Mouse (Mus musculus): Measurements from ENCODE around the gene Slc22a20. TPM values are rescaled to one million over a fixed set of nuclear protein-coding genes. Genes with fewer than 3 reads are reported as not detected.

Gene Slc22a20
- not detected in 2 replicates for polyA plus RNA-seq (2014; fragmentation: Nextera tagmentation; extraction: Ambion mirVana)

DNA sequence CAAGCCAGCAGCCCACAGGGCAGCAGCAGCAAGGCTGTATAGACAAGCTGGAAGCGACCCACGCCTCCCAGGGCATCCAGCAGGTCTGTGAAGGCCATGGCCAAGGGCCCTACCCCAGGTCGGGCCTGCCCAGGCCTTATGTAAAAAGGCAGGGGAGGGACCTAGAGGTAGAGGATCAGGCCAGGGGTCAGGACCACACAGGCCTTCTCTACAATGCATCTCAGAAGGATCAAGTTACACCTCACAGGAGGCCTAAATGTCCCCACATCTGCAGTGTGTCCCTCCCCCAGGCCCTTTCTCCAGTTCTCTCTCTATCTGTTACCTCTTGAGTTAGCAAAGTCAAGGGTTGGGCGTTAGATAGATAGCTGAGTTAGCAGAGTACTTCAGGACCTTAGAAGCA is at the start of gene Slc22a20:
Gene Slc22a20 (minus strand): TSS at position 101 of the 400 bp plus-strand sequence.
- DNase-seq (ENCODE audit: low spot score) (no peak), ATAC-seq (replicated peaks; ENCODE audit: low FRiP score) (no peak)
- whole genome bisulfite sequencing, result 59% methylated on average over 4 of the region's 4 CpGs
- no peak within 1 kb of the TSS for H3K4me3 ChIP-seq (ENCODE audit: low read depth, low read length)
- H3K27ac ChIP-seq (ENCODE audit: low read depth, low read length), result no peak within 1 kb of the TSS
- no peak within 1 kb of the TSS for H3K4me2 ChIP-seq
- no peaks in the 10 kb centered on the region for H3K36me3 ChIP-seq (ENCODE audit: control insufficient read depth, insufficient read depth, low read length)
- H3K9ac ChIP-seq (ENCODE audit: low read depth, low read length), result no peak within 1 kb of the TSS
- no peaks in the 10 kb centered on the region for H3K27me3 ChIP-seq (replicated peaks; ENCODE audit: control insufficient read depth, insufficient read depth, low read length)
- no peaks in the 10 kb centered on the region for H3K9me3 ChIP-seq (ENCODE audit: control insufficient read depth, low read length)
- H3K4me1 ChIP-seq (replicated peaks; ENCODE audit: control insufficient read depth, insufficient read depth, low read length), result peaks cover 12% of the 10 kb centered on the region

DNA sequence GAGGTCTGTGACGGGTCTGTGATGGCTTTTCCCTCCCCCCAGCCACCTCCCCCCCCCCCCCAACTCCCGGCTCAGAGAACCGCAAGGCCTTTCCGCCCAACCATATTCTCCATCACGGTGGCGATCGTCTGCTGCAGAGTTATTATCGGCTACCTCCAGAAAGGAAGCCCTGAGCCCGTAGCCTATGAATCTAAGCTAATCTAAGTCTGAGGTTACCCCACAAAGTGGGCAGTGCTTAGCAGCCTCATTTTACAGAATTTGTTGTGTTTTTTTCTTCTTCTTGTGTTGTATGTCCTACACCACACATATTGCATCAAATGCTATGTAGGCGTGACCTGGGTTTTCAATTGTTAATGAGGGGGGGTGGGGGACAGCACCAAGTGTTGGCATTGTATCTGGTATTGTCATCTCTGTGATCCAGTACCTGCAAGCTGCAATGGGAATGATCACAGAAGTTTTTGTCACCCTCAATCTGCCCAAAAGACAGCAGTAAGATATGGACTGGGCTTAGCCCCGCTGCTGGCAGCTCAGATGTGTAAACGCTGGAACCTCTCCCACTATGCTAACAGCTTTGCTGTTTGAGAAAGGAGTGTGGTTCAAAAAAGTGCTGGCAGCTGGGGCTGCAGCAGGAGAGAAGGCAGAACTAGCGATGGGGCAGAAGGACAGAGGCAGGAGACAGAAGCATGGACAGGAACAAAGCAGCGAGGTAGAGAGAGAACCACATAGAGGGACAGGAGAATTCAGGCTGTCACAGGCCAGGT is 44.8 kb upstream of the Slc22a20 start:
- DNase-seq (ENCODE audit: low spot score) (no peak), ATAC-seq (replicated peaks; ENCODE audit: low FRiP score) (no peak)
- Histone ChIP-seq H3K27ac (ENCODE audit: low read depth, low read length) (no peak overlapping the region), H3K4me1 (replicated peaks; ENCODE audit: control insufficient read depth, insufficient read depth, low read length) (no peaks in the 10 kb centered on the region), H3K36me3 (ENCODE audit: control insufficient read depth, insufficient read depth, low read length) (no peaks in the 10 kb centered on the region), H3K9me3 (ENCODE audit: control insufficient read depth, low read length) (no peaks in the 10 kb centered on the region), H3K4me2 (no peak overlapping the region), H3K9ac (ENCODE audit: low read depth, low read length) (no peak overlapping the region; the same call in 1 of the 2 replicates), H3K27me3 (replicated peaks; ENCODE audit: control insufficient read depth, insufficient read depth, low read length) (no peaks in the 10 kb centered on the region; the same call in 1 of the 2 replicates), H3K4me3 (ENCODE audit: low read depth, low read length) (no peak overlapping the region)
- WGBS, result 63% methylated on average over 14 of the region's 14 CpGs

DNA sequence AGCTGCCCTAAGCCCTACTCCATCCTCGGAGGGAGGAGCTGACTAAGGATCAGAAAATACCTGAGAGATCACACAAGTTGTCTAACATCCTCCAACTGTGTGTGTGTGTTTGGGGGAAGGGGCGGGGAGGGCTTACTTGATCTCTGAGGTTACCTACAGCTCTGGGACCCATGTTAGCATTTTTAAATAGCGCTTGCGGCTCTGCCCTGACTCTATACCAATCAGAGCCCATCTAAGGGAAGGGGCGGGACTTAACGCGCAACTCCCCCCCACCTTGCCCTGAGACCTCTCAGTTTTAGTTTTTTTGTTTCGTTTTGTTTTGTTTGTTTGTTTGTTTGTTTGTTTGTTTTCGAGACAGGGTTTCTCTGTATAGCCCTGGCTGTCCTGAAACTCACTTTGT is 43.5 kb upstream of the Slc22a20 start:
- H3K27me3 ChIP-seq (replicated peaks; ENCODE audit: control insufficient read depth, insufficient read depth, low read length), result no peaks in the 10 kb centered on the region; the same call in 1 of the 2 replicates
- H3K4me1 ChIP-seq (replicated peaks; ENCODE audit: control insufficient read depth, insufficient read depth, low read length), result no peaks in the 10 kb centered on the region
- 72% methylated on average over 9 of the region's 9 CpGs for WGBS
- H3K27ac ChIP-seq (ENCODE audit: low read depth, low read length), result no peak overlapping the region
- H3K9ac ChIP-seq (ENCODE audit: low read depth, low read length), result no peak overlapping the region
- no peak overlapping the region for H3K4me3 ChIP-seq (ENCODE audit: low read depth, low read length)
- DNase-seq (ENCODE audit: low spot score) (no peak), ATAC-seq (replicated peaks; ENCODE audit: low FRiP score) (no peak)
- H3K36me3 ChIP-seq (ENCODE audit: control insufficient read depth, insufficient read depth, low read length), result no peaks in the 10 kb centered on the region
- H3K9me3 ChIP-seq (ENCODE audit: control insufficient read depth, low read length), result no peaks in the 10 kb centered on the region
- H3K4me2 ChIP-seq, result no peak overlapping the region

DNA sequence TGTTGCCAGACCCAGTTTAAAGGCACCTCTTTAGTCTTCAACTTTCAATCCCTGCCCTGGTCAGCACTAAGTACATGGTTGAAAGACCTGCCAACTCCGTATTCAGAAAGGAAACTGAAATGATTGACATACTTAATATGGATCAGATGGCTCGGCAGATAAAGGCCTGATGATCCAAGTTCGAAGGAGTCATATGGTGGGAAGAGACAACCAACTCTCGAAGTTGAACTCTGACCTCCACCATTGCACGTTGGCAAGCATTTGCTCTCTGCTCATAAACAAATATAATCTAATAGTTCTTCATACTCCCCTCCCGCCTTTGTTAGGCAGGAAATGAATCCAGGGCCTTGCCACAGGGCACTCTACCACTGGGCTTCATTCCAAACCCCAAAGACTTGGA is 43.0 kb upstream of the Slc22a20 start:
- H3K4me2 ChIP-seq, result no peak overlapping the region
- no peaks in the 10 kb centered on the region; the same call in 1 of the 2 replicates for H3K27me3 ChIP-seq (replicated peaks; ENCODE audit: control insufficient read depth, insufficient read depth, low read length)
- ATAC-seq (replicated peaks; ENCODE audit: low FRiP score) (no peak), DNase-seq (ENCODE audit: low spot score) (no peak)
- no peaks in the 10 kb centered on the region for H3K36me3 ChIP-seq (ENCODE audit: control insufficient read depth, insufficient read depth, low read length)
- H3K9ac ChIP-seq (ENCODE audit: low read depth, low read length), result no peak overlapping the region
- H3K4me3 ChIP-seq (ENCODE audit: low read depth, low read length), result no peak overlapping the region
- no peaks in the 10 kb centered on the region for H3K9me3 ChIP-seq (ENCODE audit: control insufficient read depth, low read length)
- H3K4me1 ChIP-seq (replicated peaks; ENCODE audit: control insufficient read depth, insufficient read depth, low read length), result no peaks in the 10 kb centered on the region
- no peak overlapping the region for H3K27ac ChIP-seq (ENCODE audit: low read depth, low read length)
- 81% methylated on average over 6 of the region's 6 CpGs for WGBS

DNA sequence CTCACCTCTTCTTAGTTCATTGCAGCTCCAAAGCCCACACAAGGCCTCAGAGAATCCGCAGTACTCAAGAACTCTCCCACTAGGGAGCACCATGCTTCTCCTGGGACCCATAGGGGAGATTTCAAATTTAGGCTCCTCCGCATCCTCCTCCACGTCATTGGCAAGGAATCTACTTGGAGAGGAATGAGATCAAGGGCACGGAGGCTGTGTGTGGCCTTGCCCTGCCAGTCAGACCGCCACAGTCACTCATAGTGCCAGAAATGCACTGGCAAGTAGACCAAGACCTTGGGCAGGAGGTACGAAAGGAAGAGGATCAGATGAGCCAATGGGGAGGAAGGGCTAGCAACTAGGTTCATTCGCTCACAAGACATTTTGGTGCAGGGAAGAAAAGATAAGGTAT is 38.0 kb upstream of the Slc22a20 start:
- Histone ChIP-seq H3K9me3 (ENCODE audit: control insufficient read depth, low read length) (no peaks in the 10 kb centered on the region), H3K9ac (ENCODE audit: low read depth, low read length) (no peak overlapping the region), H3K27me3 (replicated peaks; ENCODE audit: control insufficient read depth, insufficient read depth, low read length) (no peaks in the 10 kb centered on the region), H3K4me3 (ENCODE audit: low read depth, low read length) (no peak overlapping the region), H3K36me3 (ENCODE audit: control insufficient read depth, insufficient read depth, low read length) (no peaks in the 10 kb centered on the region), H3K4me2 (no peak overlapping the region), H3K27ac (ENCODE audit: low read depth, low read length) (no peak overlapping the region), H3K4me1 (replicated peaks; ENCODE audit: control insufficient read depth, insufficient read depth, low read length) (peaks cover 6% of the 10 kb centered on the region)
- WGBS, result 81% methylated on average over 7 of the region's 7 CpGs
- DNase-seq (ENCODE audit: low spot score), result no peak
- no peak for ATAC-seq (replicated peaks; ENCODE audit: low FRiP score)

DNA sequence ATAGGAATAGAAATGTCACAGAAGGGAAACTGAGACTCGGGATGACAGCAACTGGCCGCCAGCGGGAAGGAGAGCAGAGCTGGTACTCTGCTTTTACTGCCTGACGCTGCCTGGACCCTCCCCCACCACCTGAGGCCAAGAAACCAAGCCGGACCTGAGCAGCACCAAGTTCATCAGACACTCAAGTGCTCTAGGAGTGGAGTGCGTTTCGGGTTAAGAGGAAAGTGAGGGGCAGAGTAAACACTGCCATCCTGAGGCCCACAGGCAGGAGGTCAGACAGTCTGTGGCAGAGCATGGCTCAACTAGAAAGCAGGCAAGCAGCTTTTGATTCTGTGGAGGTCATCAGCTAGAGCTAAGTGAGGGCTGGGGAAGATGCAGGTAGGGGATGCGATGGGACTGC is 37.1 kb upstream of the Slc22a20 start:
- H3K4me1 ChIP-seq (replicated peaks; ENCODE audit: control insufficient read depth, insufficient read depth, low read length), result peaks cover 13% of the 10 kb centered on the region
- DNase-seq (ENCODE audit: low spot score) (no peak), ATAC-seq (replicated peaks; ENCODE audit: low FRiP score) (no peak)
- no peaks in the 10 kb centered on the region for H3K9me3 ChIP-seq (ENCODE audit: control insufficient read depth, low read length)
- WGBS, result 61% methylated on average over 8 of the region's 8 CpGs
- H3K4me3 ChIP-seq (ENCODE audit: low read depth, low read length), result no peak overlapping the region
- no peak overlapping the region for H3K27ac ChIP-seq (ENCODE audit: low read depth, low read length)
- no peak overlapping the region for H3K4me2 ChIP-seq
- H3K27me3 ChIP-seq (replicated peaks; ENCODE audit: control insufficient read depth, insufficient read depth, low read length), result no peaks in the 10 kb centered on the region
- H3K9ac ChIP-seq (ENCODE audit: low read depth, low read length), result no peak overlapping the region
- H3K36me3 ChIP-seq (ENCODE audit: control insufficient read depth, insufficient read depth, low read length), result no peaks in the 10 kb centered on the region

DNA sequence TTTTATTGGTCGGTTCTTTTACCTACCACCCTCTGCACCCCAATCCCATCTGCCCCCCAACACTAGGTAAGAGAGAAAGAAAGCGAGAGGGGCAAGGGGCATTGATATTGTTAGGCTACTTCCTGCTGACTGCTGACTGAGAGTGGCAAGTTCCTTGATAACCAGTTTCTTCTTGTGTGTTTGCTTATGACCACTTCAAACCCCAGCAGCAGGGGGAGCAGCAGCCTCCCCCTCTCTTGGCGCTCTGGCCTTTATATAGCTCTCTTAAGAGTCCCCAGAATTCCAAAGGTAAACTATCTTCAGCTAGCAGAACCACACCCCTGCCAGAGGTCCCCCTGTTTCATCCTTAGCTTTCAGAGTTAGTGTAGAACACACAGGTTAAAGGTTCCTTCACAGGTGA is 34.3 kb upstream of the Slc22a20 start:
- Histone ChIP-seq H3K9me3 (ENCODE audit: control insufficient read depth, low read length) (no peaks in the 10 kb centered on the region), H3K9ac (ENCODE audit: low read depth, low read length) (no peak overlapping the region), H3K27ac (ENCODE audit: low read depth, low read length) (no peak overlapping the region), H3K4me1 (replicated peaks; ENCODE audit: control insufficient read depth, insufficient read depth, low read length) (peaks cover 29% of the 10 kb centered on the region), H3K4me3 (ENCODE audit: low read depth, low read length) (no peak overlapping the region), H3K36me3 (ENCODE audit: control insufficient read depth, insufficient read depth, low read length) (no peaks in the 10 kb centered on the region), H3K4me2 (no peak overlapping the region), H3K27me3 (replicated peaks; ENCODE audit: control insufficient read depth, insufficient read depth, low read length) (0 out of 2 replicates have a peak, but pooled peaks cover 4% of the 10 kb centered on the region)
- DNase-seq (ENCODE audit: low spot score), result no peak
- 40% methylated on average over 3 of the region's 3 CpGs for WGBS
- no peak for ATAC-seq (replicated peaks; ENCODE audit: low FRiP score)

DNA sequence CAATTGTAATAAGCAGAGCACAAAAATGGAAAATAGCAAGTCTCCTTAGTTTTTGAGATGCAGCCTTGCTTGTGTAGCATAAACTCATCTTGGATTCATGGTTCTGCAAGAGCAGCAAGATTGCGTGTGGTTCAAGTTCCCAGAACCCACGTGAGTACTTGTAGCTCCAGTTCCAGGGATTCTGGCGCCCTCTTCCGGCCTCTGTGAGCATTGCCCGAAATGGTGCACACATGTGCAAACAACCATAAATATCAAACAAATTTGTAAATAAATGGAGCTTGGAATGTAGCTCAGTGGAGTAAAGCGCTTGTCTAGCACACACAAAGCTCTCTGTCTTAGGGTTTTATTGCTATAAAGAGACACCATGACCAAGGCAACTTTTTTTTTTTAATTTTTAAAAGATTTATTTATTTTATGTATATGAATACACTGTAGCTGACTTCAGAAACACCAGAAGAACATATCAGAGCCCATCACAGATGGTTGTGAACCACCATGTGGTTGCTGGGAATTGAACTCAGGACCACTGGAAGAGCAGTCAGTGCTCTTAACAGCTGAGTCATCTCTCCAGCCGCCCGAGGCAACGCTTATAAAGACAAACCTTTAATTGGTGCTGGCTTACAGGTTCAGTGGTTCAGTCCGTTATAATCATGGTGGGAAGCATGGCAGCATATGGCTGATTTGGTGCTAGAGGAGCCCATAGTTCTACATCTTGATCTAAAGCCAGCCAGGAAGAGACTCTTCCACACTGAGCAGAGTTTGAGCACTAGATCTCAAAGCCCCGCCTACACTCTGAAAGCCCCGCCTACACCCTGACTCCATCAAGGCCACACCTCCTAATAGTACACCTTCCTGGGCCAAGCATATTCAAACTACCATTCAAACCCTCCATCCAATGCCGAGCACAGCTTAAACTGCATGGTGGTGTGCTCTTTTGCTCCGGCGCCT is 32.5 kb upstream of the Slc22a20 start:
- 0 out of 2 replicates have a peak overlapping the region, but pooled peaks have one; percentile 22 for H3K9ac ChIP-seq (ENCODE audit: low read depth, low read length)
- 24% methylated on average over 15 of the region's 15 CpGs for WGBS

More for the DNA sequence above, 32.5 kb upstream of the Slc22a20 start:
- no peaks in the 10 kb centered on the region for H3K9me3 ChIP-seq (ENCODE audit: control insufficient read depth, low read length)
- DNase-seq (ENCODE audit: low spot score) (peak; percentile 78), ATAC-seq (replicated peaks; ENCODE audit: low FRiP score) (peak; percentile 52)
- peak overlapping the region; percentile 31; the same call in 1 of the 2 replicates for H3K4me3 ChIP-seq (ENCODE audit: low read depth, low read length)
- no peaks in the 10 kb centered on the region for H3K36me3 ChIP-seq (ENCODE audit: control insufficient read depth, insufficient read depth, low read length)
- H3K4me1 ChIP-seq (replicated peaks; ENCODE audit: control insufficient read depth, insufficient read depth, low read length), result peaks cover 38% of the 10 kb centered on the region
- H3K27ac ChIP-seq (ENCODE audit: low read depth, low read length), result peak overlapping the region; percentile 16; the same call in 1 of the 2 replicates
- H3K27me3 ChIP-seq (replicated peaks; ENCODE audit: control insufficient read depth, insufficient read depth, low read length), result 0 out of 2 replicates have a peak, but pooled peaks cover 4% of the 10 kb centered on the region
- peak overlapping the region; percentile 47 for H3K4me2 ChIP-seq
